ENCODE assay signal across 35 mouse cellular contexts in the genomic region with DNA sequence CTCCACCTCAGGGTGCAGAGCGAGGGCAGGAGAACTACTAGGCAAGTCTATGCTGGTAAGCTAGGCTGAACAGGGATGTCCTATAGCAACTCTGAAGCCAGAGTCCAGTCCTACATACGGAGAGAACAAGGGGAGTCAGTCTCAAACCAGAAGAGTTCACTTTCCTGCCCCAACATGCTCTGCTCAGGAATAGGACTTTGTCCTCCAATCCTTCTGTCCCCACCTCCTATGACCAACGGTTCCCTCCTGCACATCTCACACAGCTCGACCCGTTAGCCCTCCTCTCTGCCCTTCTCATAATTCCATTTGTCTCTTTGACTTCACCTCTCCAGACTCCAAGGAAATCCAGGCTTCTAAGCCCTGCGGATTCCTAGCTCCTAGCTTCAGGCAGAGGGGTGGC. TPM values are rescaled to one million over a fixed set of nuclear protein-coding genes. Genes with fewer than 3 reads are reported as not detected.
"Had no signal": no experiment of that assay in that cellular context is flagged by ENCODE, and none has a peak within 500 bp of the region (broad histone marks: within the 10 kb centered on the region; RNA-seq: fewer than 3 reads in every experiment).

No protein-coding gene starts in this region.

- H3K27ac ChIP-seq: limb, embryonic 10.5 days; limb, embryonic 12.5 days; limb, embryonic 13.5 days; limb, embryonic 15.5 days; liver, embryonic 12.5 days; liver, embryonic 13.5 days; liver, embryonic 14.5 days; liver, embryonic 15.5 days; lung, embryonic 15.5 days; macrophage; midbrain, embryonic 10.5 days; midbrain, embryonic 12.5 days; midbrain, embryonic 13.5 days; midbrain, embryonic 15.5 days; neural tube, embryonic 12.5 days had no signal

- H3K27me3 ChIP-seq: limb, embryonic 13.5 days; limb, embryonic 15.5 days; midbrain, embryonic 15.5 days; neural tube, embryonic 12.5 days had no signal

- DNase-seq: left cerebral cortex, postnatal 4 days; liver; liver, embryonic 13.5 days; liver, postnatal 0 days; lung, adult 18-20 months; lung, adult 2 months; lung, embryonic 14.5 days; lung, postnatal 10 days; lung, postnatal 14 days; lung, postnatal 36 days; lung, postnatal 4 days; midbrain, embryonic 14.5 days had no signal

- H3K36me3 ChIP-seq: limb, embryonic 10.5 days; limb, embryonic 12.5 days; limb, embryonic 13.5 days; liver, embryonic 12.5 days; liver, embryonic 13.5 days; liver, embryonic 15.5 days; lung, embryonic 15.5 days; midbrain, embryonic 10.5 days; midbrain, embryonic 12.5 days; midbrain, embryonic 13.5 days; midbrain, embryonic 15.5 days; neural tube, embryonic 12.5 days had no signal

- H3K4me1 ChIP-seq: limb, embryonic 12.5 days; neural tube, embryonic 12.5 days had no signal

- H3K4me3 ChIP-seq: limb, embryonic 10.5 days; limb, embryonic 12.5 days; limb, embryonic 13.5 days; limb, embryonic 15.5 days; liver, embryonic 12.5 days; liver, embryonic 13.5 days; liver, embryonic 15.5 days; lung, embryonic 15.5 days; megakaryocyte, embryonic 14.5 days; midbrain, embryonic 10.5 days; midbrain, embryonic 12.5 days; midbrain, embryonic 13.5 days; midbrain, embryonic 15.5 days; myocyte; neural tube, embryonic 12.5 days had no signal

- H3K9me3 ChIP-seq: limb, embryonic 10.5 days; limb, embryonic 12.5 days; limb, embryonic 13.5 days; limb, embryonic 15.5 days; liver, embryonic 12.5 days; liver, embryonic 13.5 days; liver, embryonic 15.5 days; lung, embryonic 15.5 days; megakaryocyte, embryonic 14.5 days; midbrain, embryonic 10.5 days; midbrain, embryonic 12.5 days; midbrain, embryonic 13.5 days; midbrain, embryonic 15.5 days; neural tube, embryonic 12.5 days had no signal

RNA-seq across cellular contexts. Expression of a gene that starts 3.4 kb away (rescaled TPM):
- polyA plus RNA-seq: limb, embryonic 10.5 days; limb, embryonic 12.5 days; liver, adult 2 months; liver, embryonic 11.5 days; liver, embryonic 15.5 days; liver, postnatal 0 days; lung, embryonic 15.5 days; macrophage; midbrain, embryonic 10.5 days; neural tube, embryonic 11.5 days had no signal

RNA-seq across cellular contexts. Expression of a gene that starts 7.4 kb away (rescaled TPM):
- polyA plus RNA-seq: limb, embryonic 10.5 days; limb, embryonic 11.5 days; limb, embryonic 12.5 days; limb, embryonic 13.5 days; limb, embryonic 14.5 days; limb, embryonic 15.5 days; liver, adult 2 months; liver, embryonic 11.5 days; liver, embryonic 12.5 days; liver, embryonic 13.5 days; liver, embryonic 14.5 days; liver, embryonic 15.5 days; liver, embryonic 16.5 days; liver, postnatal 0 days; lung, embryonic 14.5 days; macrophage; midbrain, embryonic 10.5 days; midbrain, embryonic 11.5 days; midbrain, embryonic 12.5 days; midbrain, embryonic 13.5 days; midbrain, embryonic 14.5 days; midbrain, embryonic 15.5 days; myocyte; neural tube, embryonic 11.5 days; neural tube, embryonic 12.5 days had no signal

RNA-seq across cellular contexts. Expression of a gene that starts 40.5 kb away (rescaled TPM):
- polyA plus RNA-seq: macrophage had no signal
